Mouse (Mus musculus) brain, embryonic 14.5 days (tissue): ENCODE data around the gene Kcnip3.

Experiments
- CTCF ChIP-seq: fragments of 200-500 bp; IDR thresholded peaks from 2 replicates; pipeline ENCODE4 v1.5.1; 2012; ENCODE audit warnings: inconsistent platforms, mild to moderate bottlenecking, moderate library complexity, borderline replicate concordance; ENCODE audit not compliant: insufficient read depth, insufficient read length; ENCODE audit errors: extremely low read depth
- POLR2A ChIP-seq: fragments of 200-500 bp; IDR thresholded peaks from 2 replicates; pipeline ENCODE4 v1.6.1; 2012; ENCODE audit warnings: mild to moderate bottlenecking, inconsistent platforms, borderline replicate concordance; ENCODE audit not compliant: poor library complexity, insufficient read depth, insufficient read length, severe bottlenecking; ENCODE audit errors: extremely low read depth

- TF ChIP-seq CTCF (peak; percentile 97), POLR2A (no peak)
Measured at GRCm38 (mm10) chr2:127507077-127507774, 14.7 kb downstream of the Kcnip3 start.
